Mouse (Mus musculus) embryonic facial prominence, embryonic 12.5 days (tissue): ENCODE results near the gene Prph2. TPM values are rescaled to one million over a fixed set of nuclear protein-coding genes. Genes with fewer than 3 reads are reported as not detected.

ENCODE experiments used
- ATAC-seq: fragments of 200-750 bp; cut with Nextera tagmentation; 2 replicates; pipeline ENCODE4 v1.8.0; 2017; ENCODE audit not compliant: insufficient number of reproducible peaks, insufficient read depth, low FRiP score, low TSS enrichment
- H3K27ac ChIP-seq: fragments of 300-500 bp; sonication (generic); 2 replicates; pipeline ENCODE4 v1.5.1; 2016; ENCODE audit warnings: mild to moderate bottlenecking
- H3K27me3 ChIP-seq: fragments of 300-500 bp; sonication (generic); 2 replicates; pipeline ENCODE4 v1.6.1; 2016; ENCODE audit warnings: mild to moderate bottlenecking, moderate library complexity
- H3K36me3 ChIP-seq: fragments of 300-500 bp; sonication (generic); 2 replicates; pipeline ENCODE4 v1.6.1; 2016; ENCODE audit warnings: mild to moderate bottlenecking
- H3K4me1 ChIP-seq: fragments of 300-500 bp; sonication (generic); 2 replicates; pipeline ENCODE4 v1.6.1; 2016
- H3K4me2 ChIP-seq: fragments of 300-500 bp; sonication (generic); replicated peaks from 2 replicates; pipeline ENCODE4 v1.6.1; 2016; ENCODE audit warnings: mild to moderate bottlenecking, moderate library complexity
- H3K4me3 ChIP-seq: fragments of 300-500 bp; sonication (generic); 2 replicates; pipeline ENCODE4 v1.5.1; 2016; ENCODE audit warnings: mild to moderate bottlenecking
- H3K9ac ChIP-seq: fragments of 300-500 bp; sonication (generic); 2 replicates; pipeline ENCODE4 v1.6.1; 2016; ENCODE audit warnings: mild to moderate bottlenecking, moderate library complexity
- H3K9me3 ChIP-seq: fragments of 300-500 bp; sonication (generic); 2 replicates; pipeline ENCODE4 v1.6.1; 2016; ENCODE audit warnings: mild to moderate bottlenecking, moderate library complexity
- WGBS: fragments of 180-500 bp; shearing (Covaris S2); methylation state at CpG from one replicate; pipeline ENCODE4 v1.1.7; 2016; 5-methylcytosine and 5-hydroxymethylcytosine counted together
- polyA plus RNA-seq: library from polyadenylated mRNA; unstranded; fragments of >200 nt; fragmentation: Nextera tagmentation; extraction: Ambion mirVana; gene quantifications from 2 replicates; pipeline ENCODE4 v1.2.1, GENCODE M21; 2016

The Prph2 gene
- polyA plus RNA-seq: 0.09 TPM in 1 of 2 replicates, not detected in the other

DNA sequence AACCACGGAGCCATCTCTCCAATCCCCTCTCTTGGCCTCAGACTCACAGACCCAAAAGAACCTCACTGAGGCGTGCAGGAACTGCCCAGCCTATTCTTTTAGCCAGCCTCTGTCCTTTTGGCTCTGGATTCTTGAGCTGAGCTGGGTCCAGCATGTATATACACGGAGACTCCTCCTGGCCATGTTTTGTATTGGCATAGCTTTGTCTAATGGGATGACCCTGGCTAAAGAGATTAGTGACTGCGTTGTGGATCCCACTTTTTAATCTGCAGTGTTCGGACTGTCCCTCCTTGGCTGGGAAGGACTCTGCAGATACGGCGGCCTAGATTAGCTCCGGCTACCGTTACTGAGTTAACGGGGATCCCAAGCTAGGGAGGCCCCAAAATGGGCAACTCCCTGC is at the start of gene Prph2:
Gene Prph2, plus strand, starts transcription at position 274 of the 400 bp plus-strand sequence.
- ATAC-seq: no peak
- WGBS: 89% methylated on average over 10 of the region's 10 CpGs
- no peak within 1 kb of the TSS for H3K9ac ChIP-seq
- H3K4me2 ChIP-seq: no peak within 1 kb of the TSS
- H3K4me1 ChIP-seq: peaks cover 9% of the 10 kb centered on the region
- no peaks in the 10 kb centered on the region for H3K27me3 ChIP-seq
- H3K36me3 ChIP-seq: no peaks in the 10 kb centered on the region
- no peaks in the 10 kb centered on the region for H3K9me3 ChIP-seq
- H3K27ac ChIP-seq: no peak within 1 kb of the TSS
- H3K4me3 ChIP-seq: no peak within 1 kb of the TSS

DNA sequence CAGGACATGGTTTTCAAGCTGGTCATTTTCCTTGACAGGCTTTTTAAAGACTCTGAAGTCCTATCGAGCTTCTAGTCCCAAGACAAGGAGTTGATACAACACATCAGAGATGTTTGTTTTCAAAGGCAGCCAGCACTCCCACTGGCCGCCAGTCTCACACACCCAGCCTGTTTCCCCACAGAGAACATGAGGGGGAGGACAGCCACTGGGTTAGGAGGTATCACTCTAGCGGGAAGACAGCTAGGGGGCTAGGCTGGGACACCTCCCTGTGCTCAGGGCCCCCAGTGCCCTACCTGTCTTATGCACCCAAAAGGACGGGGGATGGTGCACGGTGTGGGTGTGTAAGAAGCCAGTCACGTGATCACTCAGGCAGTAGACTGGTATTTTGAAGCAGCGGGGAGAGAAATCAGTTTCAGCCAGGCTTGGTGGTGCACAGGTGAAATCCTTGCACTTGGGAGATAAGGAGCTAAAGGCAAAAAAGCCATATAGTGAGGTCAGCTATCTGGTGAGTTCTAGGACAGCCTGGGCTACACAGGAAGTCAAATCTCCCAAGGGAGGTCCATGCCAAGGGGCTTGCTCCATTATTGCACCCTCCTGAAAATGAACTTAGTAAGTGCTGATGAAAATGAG is 45.6 kb upstream of the Prph2 start:
- no peaks in the 10 kb centered on the region for H3K27me3 ChIP-seq
- no peaks in the 10 kb centered on the region for H3K4me1 ChIP-seq
- no peak overlapping the region for H3K4me2 ChIP-seq
- H3K36me3 ChIP-seq: no peaks in the 10 kb centered on the region
- H3K9me3 ChIP-seq: no peaks in the 10 kb centered on the region
- H3K9ac ChIP-seq: no peak overlapping the region
- no peak for ATAC-seq
- no peak overlapping the region for H3K27ac ChIP-seq
- WGBS: 71% methylated on average over 7 of the region's 7 CpGs
- no peak overlapping the region for H3K4me3 ChIP-seq

DNA sequence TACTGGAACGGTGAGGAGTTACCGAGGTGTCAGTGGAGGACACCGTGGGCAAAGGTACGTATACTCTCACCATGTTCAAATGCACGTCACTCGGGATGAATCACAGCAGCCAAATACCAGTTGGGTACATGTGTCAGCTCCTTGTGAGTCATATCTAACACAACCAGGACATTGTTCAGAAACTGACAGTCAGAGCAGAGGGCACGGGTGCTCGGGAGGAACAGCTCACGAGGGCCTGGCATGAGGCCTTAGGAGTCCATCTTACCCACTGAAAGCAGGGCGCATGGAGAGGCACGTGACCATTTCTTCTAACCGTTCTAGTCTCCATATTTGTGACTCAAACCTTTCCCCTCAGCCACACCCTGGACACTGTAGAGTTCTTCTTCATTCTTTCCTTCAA is 43.4 kb upstream of the Prph2 start:
- WGBS: 89% methylated on average over 12 of the region's 12 CpGs
- Histone ChIP-seq H3K4me3 (no peak overlapping the region), H3K4me2 (no peak overlapping the region), H3K9ac (no peak overlapping the region), H3K36me3 (no peaks in the 10 kb centered on the region), H3K27me3 (no peaks in the 10 kb centered on the region), H3K4me1 (no peaks in the 10 kb centered on the region), H3K9me3 (no peaks in the 10 kb centered on the region), H3K27ac (no peak overlapping the region)
- ATAC-seq: no peak

DNA sequence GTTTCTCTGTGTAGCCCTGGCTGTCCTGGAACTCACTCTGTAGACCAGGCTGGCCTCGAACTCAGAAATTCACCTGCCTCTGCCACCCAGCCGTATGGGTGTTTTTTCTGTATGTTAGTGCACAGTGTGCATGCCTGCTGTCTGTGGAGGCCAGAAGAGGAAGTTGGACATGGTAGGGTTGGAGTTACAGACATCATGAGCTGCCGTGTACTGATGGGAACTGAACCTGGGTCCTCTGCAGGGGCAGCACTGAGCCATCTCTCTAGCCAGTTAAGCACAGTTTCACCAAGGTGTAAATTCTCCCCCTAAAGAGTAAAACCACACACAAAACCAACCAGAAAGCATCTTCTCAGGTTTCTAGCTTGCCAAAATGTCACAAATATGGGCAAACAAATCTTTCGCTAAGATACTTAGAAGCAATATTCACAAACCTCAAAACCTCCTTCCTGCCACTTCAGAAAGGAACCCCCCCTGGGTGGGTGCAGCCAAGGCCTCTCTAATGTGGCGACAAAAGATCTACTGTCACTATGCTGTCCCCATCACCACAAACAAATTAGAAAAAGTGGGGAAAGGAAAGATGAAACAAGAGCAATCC is 40.0 kb upstream of the Prph2 start:
- Histone ChIP-seq H3K9ac (no peak overlapping the region), H3K27ac (no peak overlapping the region), H3K4me2 (no peak overlapping the region), H3K9me3 (no peaks in the 10 kb centered on the region), H3K36me3 (no peaks in the 10 kb centered on the region), H3K4me1 (0 out of 2 replicates have a peak, but pooled peaks cover 10% of the 10 kb centered on the region), H3K27me3 (no peaks in the 10 kb centered on the region), H3K4me3 (no peak overlapping the region)
- WGBS: 88% methylated on average over 5 of the region's 5 CpGs
- no peak for ATAC-seq

DNA sequence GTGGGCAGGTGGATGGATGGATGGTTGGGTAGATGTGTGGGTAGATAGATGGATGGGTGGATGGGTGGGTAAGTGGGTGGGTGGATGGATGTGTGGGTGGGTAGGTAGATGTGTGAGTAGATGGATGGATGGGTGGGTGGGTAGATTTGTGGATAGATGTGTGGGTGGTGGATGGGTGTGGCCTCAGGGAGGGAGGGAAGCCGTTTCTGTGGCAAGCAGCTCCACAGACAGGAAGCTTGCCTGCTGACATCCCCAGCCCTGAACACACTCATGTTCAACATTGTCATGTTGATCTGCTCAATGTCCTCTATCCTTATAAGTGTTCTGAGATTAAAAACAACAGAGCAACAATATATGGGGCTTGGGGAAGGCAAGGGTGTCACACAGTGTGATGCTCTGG is 39.3 kb upstream of the Prph2 start:
- Histone ChIP-seq H3K4me2 (no peak overlapping the region), H3K36me3 (no peaks in the 10 kb centered on the region), H3K4me3 (no peak overlapping the region), H3K4me1 (0 out of 2 replicates have a peak, but pooled peaks cover 10% of the 10 kb centered on the region), H3K9me3 (no peaks in the 10 kb centered on the region), H3K9ac (no peak overlapping the region), H3K27ac (no peak overlapping the region), H3K27me3 (no peaks in the 10 kb centered on the region)
- ATAC-seq: no peak
- WGBS: 78% methylated on average over 1 of the region's 1 CpGs

DNA sequence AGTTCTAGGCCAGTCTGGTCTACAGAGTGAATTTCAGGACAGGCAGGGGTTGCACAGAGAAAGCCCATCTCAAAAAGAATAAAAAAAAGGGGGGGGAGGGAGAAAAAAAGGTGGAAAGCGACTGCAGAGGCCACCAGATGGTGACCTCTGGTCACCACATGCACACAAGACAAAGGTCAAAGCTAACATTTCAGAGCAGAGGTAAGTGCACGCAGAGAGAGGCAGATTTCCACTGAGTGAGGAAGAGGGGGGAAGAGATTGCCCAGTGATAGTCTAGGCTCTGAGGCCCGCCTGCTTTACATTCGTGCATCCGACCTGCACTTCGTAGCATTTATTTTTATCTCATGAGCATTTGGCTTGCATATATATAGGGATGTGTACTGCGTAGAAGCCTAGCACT is 37.5 kb upstream of the Prph2 start:
- Histone ChIP-seq H3K27ac (no peak overlapping the region), H3K27me3 (no peaks in the 10 kb centered on the region), H3K9me3 (no peaks in the 10 kb centered on the region), H3K36me3 (no peaks in the 10 kb centered on the region), H3K4me1 (0 out of 2 replicates have a peak, but pooled peaks cover 16% of the 10 kb centered on the region), H3K4me3 (no peak overlapping the region), H3K9ac (no peak overlapping the region), H3K4me2 (no peak overlapping the region)
- no peak for ATAC-seq
- 60% methylated on average over 7 of the region's 7 CpGs for WGBS

- Histone ChIP-seq H3K9me3 (no peaks in the 10 kb centered on the region), H3K4me3 (no peak overlapping the region), H3K4me2 (no peak overlapping the region), H3K9ac (no peak overlapping the region), H3K27me3 (no peaks in the 10 kb centered on the region), H3K27ac (no peak overlapping the region), H3K36me3 (no peaks in the 10 kb centered on the region), H3K4me1 (0 out of 2 replicates have a peak, but pooled peaks cover 16% of the 10 kb centered on the region)
- no peak for ATAC-seq
- 26% methylated on average over 10 of the region's 10 CpGs for WGBS
Measured at GRCm38 (mm10) chr17:46874133-46874532, 36.1 kb upstream of the Prph2 start.

GRCm38 (mm10) chr17:46875626-46876025 is 34.6 kb upstream of the Prph2 start:
- Histone ChIP-seq H3K27me3 (no peaks in the 10 kb centered on the region), H3K9ac (no peak overlapping the region), H3K4me2 (no peak overlapping the region), H3K4me3 (no peak overlapping the region), H3K36me3 (no peaks in the 10 kb centered on the region), H3K4me1 (peaks cover 23% of the 10 kb centered on the region), H3K9me3 (no peaks in the 10 kb centered on the region), H3K27ac (no peak overlapping the region)
- ATAC-seq: no peak
- 76% methylated on average over 3 of the region's 3 CpGs for WGBS

- no peak overlapping the region for H3K9ac ChIP-seq
- H3K4me3 ChIP-seq: no peak overlapping the region
- peaks cover 23% of the 10 kb centered on the region for H3K4me1 ChIP-seq
- no peaks in the 10 kb centered on the region for H3K27me3 ChIP-seq
- no peak overlapping the region for H3K4me2 ChIP-seq
- H3K27ac ChIP-seq: no peak overlapping the region
- H3K9me3 ChIP-seq: no peaks in the 10 kb centered on the region
- no peak for ATAC-seq
- no peaks in the 10 kb centered on the region for H3K36me3 ChIP-seq
- 55% methylated on average over 8 of the region's 8 CpGs for WGBS
Measured at GRCm38 (mm10) chr17:46876371-46876950, 33.8 kb upstream of the Prph2 start.

GRCm38 (mm10) chr17:46877061-46877460 is 33.2 kb upstream of the Prph2 start:
- 88% methylated on average over 5 of the region's 5 CpGs for WGBS
- Histone ChIP-seq H3K27ac (no peak overlapping the region), H3K9ac (no peak overlapping the region), H3K27me3 (no peaks in the 10 kb centered on the region), H3K4me2 (no peak overlapping the region), H3K9me3 (no peaks in the 10 kb centered on the region), H3K4me1 (peaks cover 23% of the 10 kb centered on the region), H3K4me3 (no peak overlapping the region), H3K36me3 (no peaks in the 10 kb centered on the region)
- no peak for ATAC-seq

DNA sequence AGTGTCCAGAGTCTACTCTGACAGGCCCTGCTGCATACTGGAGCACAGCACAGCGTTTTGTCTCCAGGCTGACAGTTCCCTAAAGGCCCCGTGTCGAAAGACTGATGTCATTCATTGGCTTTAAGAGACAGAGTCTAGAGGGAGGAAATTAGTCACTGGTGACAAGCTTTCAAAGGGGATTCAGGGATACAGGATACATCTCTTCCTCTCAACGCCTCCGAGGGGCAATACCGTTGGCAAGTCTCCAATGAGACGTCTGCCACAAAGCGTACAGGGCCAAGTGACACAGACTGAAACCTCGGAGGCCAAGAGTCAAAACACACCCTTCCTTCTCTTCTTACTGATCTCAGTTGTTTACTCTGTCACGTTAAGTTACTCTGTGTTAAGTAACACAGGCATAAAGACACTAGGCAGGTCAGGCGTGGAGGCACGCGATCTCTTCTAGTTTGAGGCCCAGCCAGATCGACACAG is 30.4 kb upstream of the Prph2 start:
- Histone ChIP-seq H3K4me2 (no peak overlapping the region), H3K4me3 (no peak overlapping the region), H3K9me3 (no peaks in the 10 kb centered on the region), H3K9ac (no peak overlapping the region), H3K27ac (peak overlapping the region; percentile 46; the same call in 1 of the 2 replicates), H3K27me3 (no peaks in the 10 kb centered on the region), H3K36me3 (no peaks in the 10 kb centered on the region), H3K4me1 (peaks cover 13% of the 10 kb centered on the region)
- 46% methylated on average over 14 of the region's 14 CpGs for WGBS
- ATAC-seq: no peak; the same call in 1 of the 2 replicates

GRCm38 (mm10) chr17:46880322-46880721 is 29.9 kb upstream of the Prph2 start:
- peaks cover 13% of the 10 kb centered on the region for H3K4me1 ChIP-seq
- no peak for ATAC-seq
- H3K36me3 ChIP-seq: no peaks in the 10 kb centered on the region
- H3K4me3 ChIP-seq: no peak overlapping the region
- no peak overlapping the region for H3K4me2 ChIP-seq
- H3K27me3 ChIP-seq: no peaks in the 10 kb centered on the region
- H3K27ac ChIP-seq: 0 out of 2 replicates have a peak overlapping the region, but pooled peaks have one; percentile 46
- H3K9me3 ChIP-seq: no peaks in the 10 kb centered on the region
- WGBS: 76% methylated on average over 2 of the region's 2 CpGs
- H3K9ac ChIP-seq: no peak overlapping the region
